ENCODE assay signal across 8 mouse cellular contexts in genomic region chr11:16871120-16871519, GRCm38 (mm10).
DNase-seq lines count a peak whose midpoint lies in the region.

No protein-coding gene starts in this region.

- peak; percentile 45 for DNase-seq in left cerebral cortex, postnatal 4 days
- no peak for DNase-seq in left cerebral cortex, adult 8-10 months (ENCODE audit: low spot score in 2 of 2)
- DNase-seq in MN1 (ENCODE audit: low spot score) = peak; percentile 18
- DNase-seq in cerebellum, adult 9-11 months = peak; percentile 6
- peak; percentile 85 for DNase-seq in kidney, adult 18-20 months
- DNase-seq in lung, postnatal 10 days = peak; percentile 61
- DNase-seq in thymus, postnatal 25 days = peak; percentile 59
- DNase-seq in frontal cortex, postnatal 10 days (ENCODE audit: low spot score in 2 of 2) = no peak

- intact Hi-C loops in left cerebral cortex, postnatal 4 days (cut with DNase I) = no loop called here

Comparison
In these comparisons a context has a peak if more than half of its experiments do, and no peak if none do; other contexts are left out.
1. DNase-seq: peak in left cerebral cortex, postnatal 4 days (single experiment), MN1 (single experiment), cerebellum, adult 9-11 months (single experiment), kidney, adult 18-20 months (single experiment), lung, postnatal 10 days (single experiment) and thymus, postnatal 25 days (single experiment); none in left cerebral cortex, adult 8-10 months (0 of 2) and frontal cortex, postnatal 10 days (0 of 2).